Mouse (Mus musculus) thymus, postnatal 25 days (tissue): ENCODE results near the gene Ap1s2.

Source experiments
- DNase-seq: peaks from one replicate; pipeline ENCODE4 v3.0.0; 2022

The Ap1s2 gene

DNA sequence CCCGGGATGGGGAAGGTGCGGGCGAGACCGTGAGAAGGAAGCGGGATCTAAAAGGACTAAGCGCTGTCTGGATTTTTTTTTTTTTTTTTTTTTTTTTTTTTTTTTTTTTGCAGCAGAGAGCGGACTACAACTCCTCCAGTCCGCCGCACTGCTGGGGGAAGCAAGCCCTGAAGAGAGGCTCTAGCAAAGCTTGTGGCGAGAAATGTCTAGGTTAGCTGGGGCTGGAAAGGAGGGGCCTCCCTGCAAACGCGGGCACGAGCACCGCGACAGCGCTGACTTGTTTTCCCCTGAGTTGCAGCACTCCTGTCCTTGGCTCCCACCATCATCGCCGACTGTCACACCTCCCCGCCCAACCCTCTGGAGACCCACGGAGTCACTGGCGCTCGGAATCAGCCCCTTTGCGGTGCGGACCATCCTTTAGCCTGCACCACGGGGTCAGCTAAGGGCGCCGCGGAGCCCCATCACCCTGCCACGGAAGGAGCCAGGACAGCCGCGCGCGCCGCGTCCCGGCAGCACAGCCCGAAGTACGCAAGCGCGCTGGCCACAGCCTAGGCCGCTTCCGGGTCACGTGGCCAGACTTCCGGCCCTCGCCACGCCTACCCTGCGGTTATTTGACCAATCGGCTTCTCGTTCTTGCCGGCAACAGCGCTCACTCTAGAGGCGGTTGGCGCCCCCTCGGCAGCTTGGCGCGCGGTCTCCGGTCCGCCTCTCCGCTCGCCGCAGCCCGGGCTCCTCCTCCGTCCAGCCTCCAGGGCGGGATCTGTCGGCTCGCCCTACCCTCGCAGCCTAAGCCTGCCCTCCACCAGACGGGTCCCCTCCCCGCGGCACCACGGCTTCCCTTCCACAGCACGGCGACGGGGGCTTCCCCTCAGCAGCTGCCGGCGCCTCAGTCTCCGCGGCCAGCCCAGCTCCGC is at the start of gene Ap1s2:
TSS of gene Ap1s2 (plus strand) at position 681 of the 914 bp plus-strand sequence.
- peak; percentile 93 for DNase-seq

DNA sequence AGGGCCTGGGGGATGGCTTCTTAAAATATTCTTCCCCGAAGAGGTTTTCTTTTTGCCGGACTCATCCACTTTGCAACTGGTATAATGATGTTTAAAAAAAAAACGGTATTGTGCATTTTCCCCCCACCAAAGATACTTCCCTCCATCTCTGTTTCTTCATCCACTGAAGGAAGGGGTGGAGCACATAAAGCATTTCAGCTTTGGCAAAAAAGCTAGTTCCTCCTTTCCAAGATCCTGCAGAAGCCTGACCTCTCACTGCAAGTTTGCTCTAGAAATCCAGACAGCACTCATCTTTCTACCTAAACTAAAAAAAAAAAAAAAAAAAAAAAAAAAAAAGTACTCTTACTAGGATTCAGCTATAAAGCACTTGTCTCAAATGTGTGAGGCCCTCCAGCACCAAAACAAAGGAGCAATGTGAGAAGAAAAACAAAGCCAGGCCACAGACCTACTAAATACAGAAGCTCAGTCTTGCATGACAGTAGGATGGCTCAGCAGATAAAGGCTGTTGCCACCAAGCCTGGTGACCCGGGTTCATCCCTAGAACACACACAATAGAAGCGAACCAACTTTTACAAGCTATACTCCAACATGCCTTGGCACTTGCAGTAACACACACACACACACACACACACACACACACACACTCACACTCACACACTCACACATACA is 41.0 kb upstream of the Ap1s2 start:
- DNase-seq = no peak

DNA sequence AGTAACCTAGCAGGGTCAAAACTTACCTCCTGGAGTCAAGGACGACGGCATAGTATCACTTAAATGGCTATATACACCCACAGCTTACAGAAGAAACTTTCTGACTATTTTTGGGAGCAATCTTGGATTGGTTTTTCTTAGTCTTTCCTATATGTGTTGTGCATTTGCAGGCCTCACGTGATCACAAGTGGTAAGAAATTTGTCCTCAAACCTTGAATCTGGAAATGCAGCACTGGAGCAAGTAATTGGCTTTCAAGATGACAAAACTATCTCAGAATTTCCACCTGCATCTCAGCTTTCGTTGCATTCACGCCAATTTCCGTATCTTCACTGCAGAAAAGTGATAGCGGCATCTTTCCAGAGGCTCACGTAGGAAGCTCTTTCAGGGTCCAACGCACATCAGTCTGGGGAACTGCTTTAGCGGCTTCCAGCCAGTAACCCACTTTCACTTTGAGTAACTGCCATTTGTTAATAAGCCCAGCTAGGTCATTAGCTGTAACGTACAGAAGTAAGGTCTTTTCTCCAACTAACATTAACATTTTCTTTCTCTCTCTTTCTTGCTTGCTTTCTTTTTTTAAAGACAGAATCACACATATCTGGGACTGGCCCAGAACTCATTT is 40.0 kb upstream of the Ap1s2 start:
- DNase-seq = no peak

DNA sequence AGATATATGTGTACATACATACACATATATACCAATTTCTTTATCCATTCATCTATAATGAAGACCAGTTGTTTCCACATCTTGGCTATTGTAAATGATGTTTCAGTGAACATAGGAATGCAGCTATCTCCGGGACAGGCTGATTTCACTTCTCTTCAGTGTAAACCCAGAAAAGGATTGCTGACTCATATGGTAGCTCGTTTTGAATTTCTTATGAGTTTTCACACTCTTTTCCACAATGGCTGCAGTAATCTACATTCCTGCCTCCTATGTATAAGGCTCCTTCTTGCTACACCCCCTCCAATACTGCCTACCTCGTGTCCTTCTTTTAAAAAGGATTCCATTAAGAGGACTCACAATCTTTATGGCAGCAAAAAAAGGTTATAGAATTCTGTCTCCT is 32.9 kb upstream of the Ap1s2 start:
- no peak for DNase-seq

DNA sequence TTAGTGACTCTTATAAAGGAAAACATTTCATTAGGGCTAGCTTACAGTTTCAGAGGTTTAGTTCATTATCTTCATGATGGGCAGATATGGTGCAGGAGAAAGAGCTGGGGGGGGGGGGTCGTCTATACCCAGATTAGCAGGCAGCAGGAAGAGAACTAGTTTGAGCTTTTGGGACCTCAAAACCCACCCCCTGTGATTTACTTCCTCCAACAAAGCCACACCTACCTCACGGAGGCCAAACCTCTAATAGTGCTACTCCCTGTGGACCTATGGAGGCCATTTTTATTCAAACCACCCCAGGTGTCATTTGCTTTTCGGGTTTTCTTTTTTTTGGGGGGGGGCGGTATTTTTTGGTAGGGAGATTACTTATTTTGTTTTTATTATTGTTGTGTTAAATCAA is 32.2 kb upstream of the Ap1s2 start:
- no peak for DNase-seq

DNA sequence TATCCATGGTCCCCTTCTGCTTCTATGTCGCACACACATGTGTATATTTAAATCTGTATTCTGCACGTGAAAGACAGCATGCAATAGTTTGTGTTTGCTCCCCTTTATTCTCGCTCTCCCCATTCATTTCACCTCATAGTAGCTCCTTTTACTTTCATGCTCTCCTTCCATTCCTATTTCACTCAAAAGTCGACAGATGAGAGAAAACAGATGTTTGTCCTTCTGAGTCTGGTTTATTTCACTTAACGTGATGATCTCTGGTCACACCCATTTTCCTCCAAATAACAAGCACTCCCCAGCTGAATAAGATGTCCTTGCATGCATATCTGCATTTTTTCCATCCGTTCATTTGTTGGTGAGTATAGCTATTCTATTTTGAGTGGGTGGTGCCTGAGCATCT is 29.8 kb upstream of the Ap1s2 start:
- DNase-seq = no peak

DNA sequence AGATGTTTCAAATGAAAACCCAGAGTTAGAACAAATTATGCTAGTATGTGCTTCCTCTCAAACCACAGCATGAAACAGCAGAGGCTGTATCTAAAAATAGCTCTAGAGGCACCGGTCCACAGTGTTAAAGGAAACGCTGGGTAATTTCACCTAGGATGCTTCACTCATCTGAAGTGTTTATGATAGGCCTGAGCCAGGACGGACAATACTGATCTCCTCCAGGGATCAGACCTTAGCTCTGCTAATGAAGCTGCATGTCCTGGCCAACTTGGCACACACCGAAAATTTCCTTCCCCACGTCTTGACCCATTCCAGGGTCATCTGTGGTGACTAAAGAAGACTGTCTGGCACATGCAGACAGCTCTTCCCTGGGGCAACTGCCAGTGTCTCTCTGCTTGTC is 29.4 kb upstream of the Ap1s2 start:
- DNase-seq = no peak

DNA sequence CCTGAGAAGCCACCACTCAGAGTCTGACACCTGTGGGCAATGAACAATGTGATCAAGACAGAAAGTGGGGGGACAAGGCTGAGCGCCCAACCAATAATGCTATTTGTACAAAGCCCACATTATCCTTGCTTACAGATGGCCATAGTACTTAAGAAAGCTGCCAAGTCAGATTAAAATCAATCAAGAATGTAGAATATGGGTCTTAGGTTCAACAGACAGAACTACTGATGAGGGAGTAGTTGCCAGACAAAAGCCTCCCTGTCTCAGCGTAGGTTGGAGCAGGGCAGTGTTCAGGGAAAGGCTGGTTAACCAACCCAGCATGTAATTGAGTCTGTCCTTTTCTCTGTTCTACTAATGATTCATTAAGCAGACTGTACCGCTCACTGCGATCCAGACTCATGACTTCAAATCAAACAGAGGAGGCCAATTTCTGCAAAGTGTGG is 23.3 kb upstream of the Ap1s2 start:
- no peak for DNase-seq

DNA sequence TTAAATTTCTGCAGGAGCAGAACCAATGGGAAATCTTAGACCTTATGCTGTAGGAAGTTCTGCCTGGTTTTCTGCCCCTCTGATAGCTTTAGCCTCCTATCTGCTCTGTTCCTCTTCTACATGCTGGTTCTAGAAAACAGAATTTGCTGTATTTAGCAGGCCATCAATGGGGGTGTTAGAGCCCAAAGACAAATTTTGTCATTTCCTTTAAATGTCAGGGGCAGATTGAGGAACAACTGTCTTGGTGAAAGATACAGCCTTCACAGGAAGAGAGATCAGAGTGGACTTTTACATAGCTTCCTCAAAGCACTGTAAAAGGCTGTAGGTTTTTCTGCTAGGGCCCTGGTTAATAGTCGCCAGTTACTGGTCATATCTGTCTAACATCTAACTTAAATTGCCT is 11.5 kb upstream of the Ap1s2 start:
- DNase-seq = no peak

DNA sequence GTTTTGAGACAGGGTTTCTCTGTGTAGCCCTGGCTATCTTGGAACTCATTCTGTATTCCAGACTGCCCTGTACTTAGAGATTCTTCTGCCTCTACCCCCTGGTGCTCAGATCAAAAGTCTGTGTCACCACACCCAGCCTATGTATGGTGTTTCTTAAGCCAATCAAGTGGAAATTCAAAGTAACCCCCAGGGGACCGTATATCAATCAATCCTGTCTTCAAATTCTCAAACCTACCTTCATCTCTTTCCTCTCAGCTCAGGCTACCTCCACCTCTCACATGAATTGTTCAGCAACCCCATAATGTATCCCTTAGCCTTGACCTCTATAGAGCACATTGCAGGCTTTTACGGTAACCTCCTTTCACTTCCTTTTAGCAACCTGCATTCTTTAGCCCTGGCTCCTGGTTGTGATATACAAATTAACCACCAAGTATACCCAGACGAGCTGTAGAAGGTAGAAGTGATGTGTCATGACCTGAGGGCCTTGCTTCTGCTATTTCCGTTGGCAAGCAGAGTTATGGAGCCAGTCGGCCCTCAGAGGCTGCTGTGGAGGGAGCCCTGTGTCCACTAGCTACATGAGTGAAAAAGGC is 9.3 kb upstream of the Ap1s2 start:
- no peak for DNase-seq

DNA sequence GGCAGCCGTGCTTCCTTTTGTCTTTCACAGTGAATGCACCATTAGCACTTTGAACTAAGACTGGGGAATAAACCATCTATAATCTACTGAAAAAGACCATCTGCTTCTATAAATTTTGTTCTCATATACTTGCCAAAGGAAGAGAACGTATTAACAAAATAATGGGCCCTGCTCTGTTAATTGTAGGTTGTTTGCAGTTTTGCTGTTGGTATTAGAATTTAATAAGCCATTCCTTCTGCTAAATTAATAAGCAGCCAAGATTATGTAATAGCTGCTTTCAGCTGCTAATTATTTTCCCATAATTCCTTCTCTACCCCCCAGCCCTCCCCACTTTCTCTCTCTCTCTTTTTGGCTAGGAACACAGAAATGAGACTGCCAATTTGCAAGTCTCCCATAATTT is 2.0 kb upstream of the Ap1s2 start:
- DNase-seq = no peak

DNA sequence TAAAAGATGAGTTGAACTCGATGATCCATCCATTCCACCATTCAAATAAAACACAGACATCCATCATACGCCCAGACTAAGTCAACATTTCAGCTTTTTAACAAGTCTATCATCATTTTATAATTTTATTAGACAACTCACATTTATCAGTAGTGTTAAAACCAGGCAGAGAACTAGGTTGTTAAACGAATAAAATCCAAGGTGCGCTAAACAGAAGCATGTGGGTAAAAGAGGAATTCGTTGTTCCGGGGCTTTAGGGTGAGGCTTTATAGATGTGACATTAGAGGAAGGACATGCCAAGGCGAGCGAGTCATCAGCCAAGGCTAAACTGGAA is 847 bp upstream of the Ap1s2 start:
- no peak for DNase-seq

DNA sequence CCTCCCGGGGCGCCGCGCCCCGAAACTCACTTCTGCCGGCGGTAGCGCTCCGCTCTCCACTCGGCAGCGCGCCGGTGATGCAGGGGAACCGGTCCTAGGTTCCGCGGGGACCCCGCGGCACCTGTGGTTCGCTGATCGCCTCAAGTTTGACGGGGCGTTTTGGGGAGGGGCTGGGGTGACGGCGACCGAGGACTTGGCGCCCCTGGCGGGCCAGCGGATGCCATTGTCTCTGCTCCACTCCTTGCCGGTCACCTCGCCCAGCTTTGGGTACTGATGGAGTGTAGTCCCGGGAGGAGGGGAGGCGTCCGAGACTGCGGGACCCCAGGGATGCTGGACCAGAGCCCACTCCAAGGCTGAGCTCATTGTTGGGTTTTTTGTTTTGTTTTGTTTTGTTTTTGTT is 564 bp downstream of the Ap1s2 start:
- DNase-seq = peak; percentile 55

DNA sequence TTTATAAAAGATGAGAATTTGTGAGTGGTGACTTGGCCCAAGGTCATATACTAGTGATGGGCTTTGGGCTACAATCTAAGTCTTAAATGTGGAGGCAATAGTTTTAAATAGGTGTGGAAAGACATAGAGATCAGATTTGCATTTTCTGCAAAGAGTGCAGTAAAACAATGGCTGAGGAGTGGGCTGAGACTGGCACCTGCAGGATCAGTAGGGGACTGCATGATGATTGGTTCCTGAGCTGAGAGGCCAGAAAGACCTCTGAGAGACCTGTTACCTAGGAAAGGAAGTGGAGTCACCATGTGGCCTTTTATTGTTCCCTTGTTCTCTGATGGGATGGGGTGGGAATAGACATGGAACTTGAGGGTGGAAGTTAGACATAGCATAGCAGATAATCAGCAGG is 4.0 kb downstream of the Ap1s2 start:
- peak; percentile 66 for DNase-seq

DNA sequence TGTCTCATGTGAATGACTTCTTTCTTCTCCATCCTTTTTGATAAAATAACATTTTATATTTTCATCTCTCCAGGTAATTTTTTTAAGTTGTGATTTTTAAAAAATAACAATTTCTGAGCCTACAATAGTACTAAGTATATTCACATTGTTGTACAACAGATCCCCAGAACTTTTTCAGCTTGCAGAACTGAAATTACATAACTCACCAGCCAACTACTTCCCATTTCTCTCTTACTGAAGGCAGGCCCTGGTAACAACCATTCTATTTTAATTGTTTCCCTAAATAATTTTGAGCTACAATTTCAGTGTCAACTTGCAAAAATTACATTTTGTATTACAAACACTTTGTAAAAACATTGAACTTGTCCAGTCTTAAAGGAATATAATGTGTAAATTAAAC is 20.7 kb downstream of the Ap1s2 start:
- no peak for DNase-seq

DNA sequence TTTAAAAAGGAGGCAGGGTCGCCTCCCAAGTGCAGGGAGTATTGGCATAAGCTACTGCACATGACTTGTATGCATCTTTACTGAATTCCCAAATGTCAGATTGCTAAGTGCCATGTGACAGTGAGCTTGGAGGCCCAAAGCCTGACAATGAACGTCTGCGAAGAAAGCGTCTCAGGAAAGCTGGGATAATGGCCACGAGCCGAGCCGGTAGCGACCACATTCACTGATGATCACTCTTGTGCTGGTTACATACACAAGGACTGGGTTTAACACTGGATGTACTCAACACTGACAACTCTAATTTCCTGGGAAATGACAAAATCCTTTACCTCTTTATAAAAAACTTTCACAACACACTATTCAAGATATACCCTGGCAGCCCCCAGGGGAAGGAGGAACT is 25.9 kb downstream of the Ap1s2 start:
- DNase-seq = no peak

DNA sequence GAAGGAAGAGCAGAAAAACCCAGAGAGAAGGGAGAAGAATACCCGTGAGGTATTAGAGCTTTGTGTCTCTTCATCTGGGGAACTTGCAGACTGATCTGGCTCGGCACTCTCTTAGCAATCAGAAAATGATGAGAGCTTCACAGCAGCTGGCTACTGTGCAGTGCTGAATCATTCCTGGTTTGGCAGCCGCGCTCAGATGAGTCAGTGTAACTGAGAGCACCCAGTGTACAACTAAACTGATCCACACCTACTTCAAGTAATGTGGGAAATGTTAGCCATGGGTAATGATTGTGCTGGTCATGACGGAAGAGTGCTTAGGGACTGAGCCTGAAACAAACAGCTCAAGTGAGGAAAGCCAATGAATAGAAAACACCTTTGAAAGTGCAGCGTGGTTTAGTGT is 29.8 kb downstream of the Ap1s2 start:
- no peak for DNase-seq

DNA sequence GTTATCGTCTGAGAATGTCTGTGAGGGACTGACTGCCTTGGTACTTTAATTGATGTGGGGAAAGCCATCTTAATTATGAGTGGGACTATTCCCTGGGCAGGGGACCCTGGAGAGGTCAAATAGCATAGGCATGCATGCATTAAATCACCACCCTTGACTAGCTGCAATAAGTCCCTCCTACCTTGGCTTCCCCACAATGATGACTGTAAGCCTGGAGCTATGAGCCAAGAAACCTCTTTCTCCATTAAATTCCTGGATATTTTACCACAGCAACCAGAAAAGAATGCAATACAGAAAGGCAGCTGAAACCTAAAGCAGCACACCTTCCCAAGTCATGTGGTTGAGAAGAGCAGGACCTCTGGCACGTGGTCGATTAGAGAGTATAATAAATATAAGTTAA is 35.6 kb downstream of the Ap1s2 start:
- DNase-seq = no peak

DNA sequence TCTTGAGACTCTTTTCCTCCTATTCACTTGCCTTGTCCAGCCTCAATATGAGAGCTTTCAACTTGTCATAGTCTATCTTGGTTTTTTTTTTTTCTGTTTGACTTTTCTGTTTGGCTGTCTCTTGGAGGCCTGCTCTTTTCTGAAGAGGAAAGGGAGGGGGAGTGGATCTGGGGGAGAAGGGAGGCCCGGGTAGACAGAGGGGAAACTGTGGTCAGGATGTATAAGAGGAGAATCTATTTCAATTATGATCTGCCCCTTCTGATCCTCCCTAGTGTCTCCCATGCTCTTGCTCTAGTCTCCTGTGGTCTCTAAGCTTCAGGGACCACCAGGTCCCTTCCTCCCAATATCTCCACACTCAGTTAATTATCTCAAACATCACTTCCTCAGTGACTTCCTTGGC is 42.8 kb downstream of the Ap1s2 start:
- no peak for DNase-seq

DNA sequence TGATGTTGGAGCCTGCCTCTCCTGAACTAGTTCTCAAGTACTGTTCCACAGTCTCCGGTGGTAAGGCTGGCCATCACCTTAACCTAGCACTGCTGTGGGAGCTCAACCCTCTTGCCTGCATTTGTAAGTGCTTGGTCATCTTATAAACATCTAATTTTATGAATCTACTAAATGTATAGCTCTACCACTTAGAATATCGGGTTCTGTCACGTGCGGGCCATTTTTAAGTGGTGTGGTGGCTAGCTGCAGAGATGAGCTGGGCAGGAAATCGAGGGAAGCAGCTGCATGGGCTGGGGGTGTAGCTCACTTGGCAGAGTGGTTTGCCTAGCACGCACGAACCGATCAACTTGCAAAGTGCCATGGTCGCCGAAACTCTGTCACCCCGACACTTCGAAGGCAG is 48.6 kb downstream of the Ap1s2 start:
- DNase-seq = no peak

DNA sequence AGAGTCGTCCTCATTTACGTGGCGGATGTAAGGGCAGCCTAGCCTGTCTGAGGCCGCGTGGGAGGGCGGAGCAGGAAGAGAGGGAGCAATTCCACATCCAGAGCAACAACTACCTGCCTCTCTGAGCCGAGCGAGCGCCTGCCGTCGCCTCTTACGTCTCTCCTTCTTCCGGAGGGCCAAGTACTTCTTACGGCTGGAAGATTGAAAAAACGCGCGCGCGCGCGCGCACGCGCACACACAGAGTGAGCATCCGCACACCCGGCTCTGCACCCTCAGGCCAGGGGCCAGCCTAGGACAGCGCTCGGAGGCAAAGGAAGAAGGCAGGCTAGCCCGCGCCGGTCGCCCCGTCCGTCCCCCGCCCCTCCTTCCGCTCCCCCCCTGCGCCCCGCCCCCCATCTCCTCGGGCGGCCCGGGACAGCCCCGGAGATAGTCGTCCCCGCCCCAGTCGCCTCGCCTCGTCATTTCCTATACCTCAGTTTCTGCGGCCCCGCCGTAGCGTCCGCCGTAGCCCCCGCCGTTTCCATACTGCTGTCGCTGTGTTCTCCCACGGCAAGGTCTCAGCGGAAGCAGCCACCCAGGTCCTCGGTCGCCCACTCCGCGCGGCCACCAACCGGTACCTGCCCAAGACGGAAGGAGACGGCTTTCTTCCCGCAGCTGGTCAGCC is 49.1 kb downstream of the Ap1s2 start:
- peak; percentile 76 for DNase-seq

DNA sequence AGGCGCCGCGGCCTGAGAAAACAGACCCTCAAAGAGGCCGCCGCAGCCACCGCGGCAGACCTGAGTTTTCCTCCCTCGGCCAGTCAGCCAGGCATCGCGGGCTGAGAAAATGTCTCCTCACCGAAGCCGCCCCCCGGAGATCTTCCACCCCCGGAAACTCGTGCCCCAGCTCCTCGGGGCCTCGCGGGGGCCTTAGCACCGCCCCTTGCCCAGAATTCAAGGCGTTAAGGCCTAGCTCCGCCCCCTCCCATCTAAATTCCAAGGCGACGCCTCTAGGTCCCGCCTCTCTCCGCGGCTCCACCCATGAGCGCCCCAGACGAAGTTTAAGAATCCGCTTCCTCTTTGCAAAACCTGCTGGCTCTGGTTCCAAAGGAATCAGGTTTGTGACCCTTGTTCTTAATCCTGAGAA is 49.7 kb downstream of the Ap1s2 start, which contains the start of gene Zrsr2:
TSS of gene Zrsr2 (minus strand) at position 195 of the 409 bp plus-strand sequence.
- DNase-seq = peak; percentile 90

DNA sequence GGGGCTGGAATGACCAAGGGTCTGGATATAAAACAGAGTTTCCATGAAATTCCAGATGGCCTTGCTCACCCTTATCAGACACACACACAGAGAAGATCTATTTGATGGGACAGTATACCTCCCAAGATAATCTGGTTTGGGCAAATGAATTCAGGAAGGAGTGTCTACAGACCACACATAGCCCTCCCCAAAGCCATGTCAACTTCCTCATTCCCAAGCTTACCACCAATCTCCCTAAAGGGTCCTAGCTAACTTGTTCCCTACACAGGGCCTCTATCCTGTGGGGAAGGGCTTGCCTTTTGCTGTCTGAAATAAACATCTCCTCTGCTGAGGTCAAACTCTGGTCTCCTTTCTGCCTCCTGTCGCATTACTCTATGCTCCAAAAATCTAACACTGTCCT is 72.3 kb downstream of the Ap1s2 start:
- DNase-seq = no peak
